Mouse (Mus musculus) adrenal gland, postnatal 36 days (tissue): Measurements from ENCODE around the gene Pced1b. TPM values are rescaled to one million over a fixed set of nuclear protein-coding genes. Genes with fewer than 3 reads are reported as not detected.

ENCODE experiments used
- DNase-seq, 2 experiments: peaks; one replicate each; pipeline ENCODE4 v3.0.0; 2021; ENCODE audit warnings: mixed read lengths in 1 of 2
- total RNA-seq, 2 experiments: library from RNA; stranded (reverse); gene quantifications; 2 replicates each; pipeline ENCODE4 v1.2.3; 2021

Pced1b gene
- total RNA-seq, 2 experiments from 2014 or later: 21.9 to 27.4 TPM

GRCm38 (mm10) chr15:97372611-97373131 lies 125.8 kb downstream of the Pced1b start:
- DNase-seq: no peak

DNA sequence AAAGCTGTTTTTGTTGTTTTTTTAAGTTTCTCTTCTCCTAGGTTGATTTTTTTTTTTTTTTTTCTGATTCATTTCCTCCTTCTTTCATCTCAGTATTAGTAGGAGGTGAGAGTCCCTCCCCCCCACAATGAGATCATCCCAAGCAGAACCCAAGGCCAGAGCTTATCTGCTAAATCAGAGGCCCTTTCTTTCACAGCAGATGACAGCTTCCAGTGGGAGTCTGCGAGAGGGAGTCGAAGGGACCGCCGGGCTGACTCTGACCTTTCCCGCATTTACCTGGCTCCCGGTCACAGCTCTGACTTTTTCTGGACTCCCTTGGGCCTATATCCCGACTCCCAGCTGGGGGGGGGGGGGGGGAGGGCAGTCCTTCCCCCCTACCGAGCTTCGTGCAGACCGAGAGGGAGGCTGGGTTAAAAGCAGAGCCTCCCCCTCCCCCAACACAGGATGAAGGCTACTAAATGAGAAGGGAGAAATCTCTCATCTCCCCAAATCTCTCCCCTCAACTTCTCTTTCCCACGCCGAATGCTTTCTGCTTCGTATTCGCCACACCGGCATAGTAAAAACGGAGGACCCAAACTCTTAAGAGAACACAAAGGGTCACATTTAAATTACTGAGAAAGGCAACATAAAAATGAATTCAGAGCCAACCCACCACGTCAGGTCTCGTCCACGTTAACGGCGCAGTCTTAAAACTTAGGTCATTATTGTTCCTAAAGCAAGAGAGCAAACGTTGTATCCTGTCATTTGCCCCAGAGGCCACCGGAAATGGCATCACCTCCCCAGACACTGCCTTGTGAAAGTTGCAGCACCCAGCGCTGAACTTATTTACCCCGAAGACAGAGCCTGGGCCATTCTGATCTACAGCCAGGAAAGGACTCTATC lies 126.5 kb downstream of the Pced1b start:
- DNase-seq: peak; percentile 74 to 86

- no peak for DNase-seq
These were observed 127.4 kb downstream of the Pced1b start for GRCm38 (mm10) chr15:97374085-97374844.

- no peak for DNase-seq
These were observed 128.2 kb downstream of the Pced1b start for GRCm38 (mm10) chr15:97374845-97375720.

- DNase-seq: peak; percentile 44 to 48
These were observed 129.3 kb downstream of the Pced1b start for GRCm38 (mm10) chr15:97376081-97376742.

- peak; percentile 65 to 69 for DNase-seq
These were observed 129.9 kb downstream of the Pced1b start for GRCm38 (mm10) chr15:97376792-97377222.

- DNase-seq: no peak
These were observed 131.2 kb downstream of the Pced1b start for GRCm38 (mm10) chr15:97378061-97378460.

DNA sequence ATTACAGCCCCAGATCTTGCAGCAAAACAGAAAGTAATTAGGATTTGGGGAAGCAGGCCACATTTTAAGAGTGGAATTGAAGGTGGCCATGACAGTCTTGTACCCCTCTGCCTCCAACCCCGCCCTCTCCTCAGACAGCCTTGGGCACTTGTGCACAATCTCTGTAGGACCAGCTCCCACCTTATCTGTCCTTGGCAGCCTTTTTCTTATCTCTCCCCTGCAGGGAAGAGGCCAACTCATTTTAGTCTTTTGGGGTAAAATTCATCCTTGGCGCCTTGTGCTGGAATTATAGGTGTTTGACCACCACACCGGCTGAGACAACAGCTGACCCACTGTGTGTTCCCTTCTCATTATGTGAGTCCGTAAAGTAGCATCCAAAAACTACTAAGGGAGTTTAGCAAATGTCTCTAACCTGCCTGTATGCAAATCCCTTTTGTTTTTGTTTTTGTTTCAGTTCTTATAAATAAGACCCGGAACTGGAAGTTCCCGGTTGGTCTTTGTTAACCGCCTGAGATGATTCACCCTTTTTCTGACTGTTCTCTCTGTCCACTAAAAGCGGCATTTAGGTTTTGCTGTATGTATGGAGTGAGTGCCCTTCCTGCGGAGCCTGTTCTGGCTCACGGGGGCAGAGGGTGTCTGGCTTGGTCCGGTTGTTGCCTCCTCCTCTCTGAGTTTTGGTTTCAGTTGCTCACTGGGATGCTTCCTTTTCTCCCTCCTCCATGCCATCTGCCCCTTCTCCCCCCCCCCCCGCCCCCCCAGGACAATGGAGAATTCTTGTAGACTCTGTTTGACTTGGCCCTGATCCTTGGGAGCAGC lies 132.8 kb downstream of the Pced1b start:
- DNase-seq: peak; percentile 61 to 63

DNA sequence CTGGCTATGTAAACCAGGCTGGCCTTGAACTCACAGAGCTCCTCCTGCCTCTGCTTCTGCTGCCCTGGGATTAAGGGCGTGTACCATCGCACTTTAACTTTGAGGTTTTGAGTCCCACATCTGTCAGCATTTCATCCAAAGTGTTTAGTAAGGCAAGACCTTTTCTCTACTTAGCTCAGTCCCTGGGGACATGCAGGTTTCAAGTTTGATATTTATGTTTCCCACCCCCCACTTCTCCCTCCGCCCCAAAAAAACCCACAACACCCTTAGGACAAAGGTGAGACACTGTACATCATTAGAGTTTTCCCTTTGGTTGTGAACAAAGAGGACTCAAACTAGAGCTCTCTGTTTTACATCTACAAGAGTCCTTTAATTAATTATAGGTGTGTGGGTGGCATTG lies 135.7 kb downstream of the Pced1b start:
- no peak for DNase-seq

DNA sequence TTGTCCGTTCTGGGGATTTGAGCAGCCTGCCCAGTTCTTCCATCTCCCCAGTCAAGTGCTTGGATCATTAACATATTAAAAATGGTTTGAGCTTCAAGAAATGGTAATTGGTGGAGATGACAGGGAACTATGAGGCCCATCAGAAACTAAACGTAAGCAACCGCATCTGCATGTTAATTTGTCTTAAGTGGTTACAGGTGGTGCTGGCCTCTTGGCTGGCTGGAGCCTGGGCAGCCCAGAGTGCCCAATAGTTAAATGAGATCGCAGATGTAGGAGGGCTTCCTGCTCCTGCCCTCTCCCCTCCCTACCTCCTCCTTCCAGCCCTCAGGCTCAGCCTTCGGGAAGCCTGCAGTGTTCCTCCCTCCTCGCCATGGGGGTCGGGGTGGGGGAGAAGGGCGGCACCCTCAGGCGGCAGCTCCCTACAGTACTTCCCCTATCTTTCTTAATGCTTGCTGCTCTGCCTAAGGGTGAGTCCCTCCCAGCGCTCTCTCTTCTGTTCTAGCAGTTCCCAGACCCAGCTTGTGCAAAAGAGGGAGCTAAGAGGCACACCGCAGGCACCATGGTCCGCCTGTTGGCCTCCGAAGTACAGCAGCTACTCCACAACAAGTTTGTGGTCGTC lies 136.7 kb downstream of the Pced1b start:
- no peak for DNase-seq

- no peak for DNase-seq
These were observed 137.5 kb downstream of the Pced1b start for GRCm38 (mm10) chr15:97384170-97385018.

GRCm38 (mm10) chr15:97385174-97385573 lies 138.3 kb downstream of the Pced1b start:
- peak in 1 of 2 experiments; percentile 24 for DNase-seq

DNA sequence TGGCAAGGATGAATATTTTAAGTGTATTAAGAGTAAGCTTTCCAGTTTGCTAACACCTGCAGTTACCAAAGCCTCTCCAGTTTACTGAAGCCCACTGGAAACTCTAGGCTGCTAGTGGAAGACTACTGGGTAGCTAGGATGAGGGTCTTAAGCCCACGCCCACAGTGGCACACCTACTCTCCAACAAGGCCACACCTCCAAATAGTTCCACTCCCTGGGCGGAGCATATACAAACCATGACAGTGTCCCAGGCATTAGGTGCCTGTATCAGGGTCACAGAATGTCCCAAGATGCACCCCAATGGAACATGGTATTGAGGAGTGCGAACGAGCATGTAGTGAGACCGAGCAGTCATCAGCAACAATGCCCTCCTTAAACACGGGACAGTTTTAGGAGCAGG lies 140.9 kb downstream of the Pced1b start:
- DNase-seq: no peak

GRCm38 (mm10) chr15:97389577-97389976 lies 142.7 kb downstream of the Pced1b start:
- no peak for DNase-seq

- no peak for DNase-seq
These were observed 143.9 kb downstream of the Pced1b start for GRCm38 (mm10) chr15:97390778-97391177.

DNA sequence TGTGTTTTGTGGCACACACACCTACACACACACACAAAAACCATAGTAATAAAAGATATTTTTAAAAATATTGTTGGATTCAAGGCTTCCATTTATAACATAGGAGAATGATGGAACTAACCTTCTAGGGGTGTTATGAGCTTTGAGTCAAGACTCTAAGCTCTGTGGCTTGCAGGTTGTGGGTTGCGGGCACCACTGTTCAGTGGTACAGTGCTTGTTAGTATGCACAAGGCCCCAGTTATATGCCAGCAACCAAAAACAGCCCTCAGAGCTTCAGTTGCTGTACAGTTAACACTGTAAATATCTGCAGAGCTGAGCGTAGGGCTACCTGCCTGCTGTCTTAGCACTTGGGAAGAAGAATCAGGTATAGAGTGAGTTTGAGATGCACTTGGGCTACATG lies 144.5 kb downstream of the Pced1b start:
- DNase-seq: no peak

GRCm38 (mm10) chr15:97394561-97394960 lies 147.7 kb downstream of the Pced1b start:
- DNase-seq: peak in 1 of 2 experiments; percentile 24

DNA sequence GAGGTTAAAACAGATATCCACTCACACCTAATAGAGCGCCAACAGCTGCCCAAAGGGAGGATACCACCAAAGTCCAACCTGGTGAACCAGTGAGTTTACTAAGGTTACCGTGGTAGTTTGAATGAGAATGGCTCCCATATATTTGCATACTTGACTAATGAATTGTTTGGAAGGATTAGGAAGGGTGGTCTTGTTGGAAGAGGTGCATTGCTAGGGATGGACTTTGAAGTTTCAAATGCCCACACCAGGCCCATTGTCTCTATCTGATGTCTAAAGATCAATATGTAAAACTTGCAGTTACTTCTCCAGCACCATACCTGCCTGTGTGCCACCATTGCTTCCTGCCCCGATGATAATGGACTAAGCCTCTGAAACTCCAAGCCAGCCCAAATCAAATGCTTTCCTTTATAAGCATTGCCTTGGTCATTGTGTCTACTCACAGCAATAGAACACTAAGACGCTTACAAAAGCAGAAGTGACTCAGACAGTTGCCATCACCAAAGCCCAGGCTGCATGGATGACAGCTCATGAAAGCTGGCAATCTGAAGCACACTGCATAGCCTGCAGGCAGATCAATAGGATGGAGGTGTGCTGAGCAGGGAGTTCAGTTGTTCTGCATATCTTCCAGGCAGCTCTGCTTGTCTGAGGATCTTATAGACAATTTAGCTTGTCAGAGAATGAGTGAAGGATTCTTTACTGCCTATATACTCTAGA lies 149.8 kb downstream of the Pced1b start:
- DNase-seq: no peak
